In the genomic region with DNA sequence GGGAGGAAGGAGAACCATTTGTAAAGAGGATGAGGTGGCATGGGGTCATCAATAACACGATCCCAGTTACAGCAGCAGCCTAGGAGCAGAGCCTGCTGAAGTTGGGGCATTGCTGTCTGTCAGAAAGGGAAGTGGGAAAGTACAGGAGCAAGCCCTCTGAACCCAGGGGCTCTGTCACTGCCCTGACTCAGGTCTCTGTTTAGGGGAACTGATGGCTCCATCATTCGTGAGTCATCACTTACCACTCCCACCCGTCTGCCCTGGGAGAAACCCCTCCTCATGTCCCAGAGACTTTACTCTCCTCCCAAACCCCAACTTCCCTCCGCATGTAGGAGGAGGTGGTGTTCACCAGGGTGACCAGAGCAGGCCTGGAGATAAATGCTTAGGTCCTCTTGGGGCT, we compare ENCODE assay signal across 22 mouse cellular contexts. TPM values are rescaled to one million over a fixed set of nuclear protein-coding genes. Genes with fewer than 3 reads are reported as not detected.
DNase-seq lines count a peak whose midpoint lies in the region; ATAC-seq and TF ChIP-seq lines count a peak whose summit lies in the region.
"Had no signal": no experiment of that assay in that cellular context is flagged by ENCODE, and none has a peak within 500 bp of the region (broad histone marks: within the 10 kb centered on the region; RNA-seq: fewer than 3 reads in every experiment).

No protein-coding gene starts in this region.

- no peak overlapping the region for H3K27ac ChIP-seq in heart, embryonic 10.5 days
- no peak overlapping the region for H3K27ac ChIP-seq in heart, embryonic 11.5 days (ENCODE audit: low read depth, low read length)
- H3K27ac ChIP-seq: hindbrain, embryonic 13.5 days; intestine, embryonic 15.5 days had no signal

- 23% methylated on average over 4 of the region's 4 CpGs for WGBS in heart, embryonic 10.5 days
- 20% methylated on average over 4 of the region's 4 CpGs for WGBS in heart, embryonic 11.5 days (ENCODE audit: insufficient replicate concordance)

- no peak for ATAC-seq in heart, embryonic 11.5 days (replicated peaks; ENCODE audit: insufficient number of reproducible peaks, low FRiP score, low TSS enrichment)
- ATAC-seq in common myeloid progenitor, adult 5-6 weeks (replicated peaks; ENCODE audit: low read depth, poor library complexity, severe bottlenecking): peak; percentile 81
- ATAC-seq: intestine, embryonic 15.5 days had no signal

- H3K79me3 ChIP-seq in C2C12 (ENCODE audit: low read depth): peaks cover 9% of the 10 kb centered on the region

- peaks cover 51% of the 10 kb centered on the region for H3K4me1 ChIP-seq in heart, embryonic 10.5 days
- peaks cover 29% of the 10 kb centered on the region for H3K4me1 ChIP-seq in heart, embryonic 11.5 days (ENCODE audit: control insufficient read depth, insufficient read depth, low read length)

- no peak overlapping the region for H3K4me3 ChIP-seq in heart, embryonic 10.5 days
- no peak overlapping the region for H3K4me3 ChIP-seq in heart, embryonic 11.5 days (ENCODE audit: low read depth, low read length)
- H3K4me3 ChIP-seq in C2C12 (ENCODE audit: insufficient read depth, poor library complexity, severe bottlenecking): no peak overlapping the region
- H3K4me3 ChIP-seq: hindbrain, embryonic 13.5 days; intestine, embryonic 15.5 days had no signal

- no peaks in the 10 kb centered on the region for H3K36me3 ChIP-seq in heart, embryonic 10.5 days
- no peaks in the 10 kb centered on the region for H3K36me3 ChIP-seq in heart, embryonic 11.5 days (ENCODE audit: control insufficient read depth, insufficient read depth, low read length)
- H3K36me3 ChIP-seq in C2C12 (ENCODE audit: control insufficient read depth, insufficient read depth): no peaks in the 10 kb centered on the region
- H3K36me3 ChIP-seq: G1E; hindbrain, embryonic 13.5 days; intestine, embryonic 15.5 days had no signal

- no peak overlapping the region for H3ac ChIP-seq in C2C12 (ENCODE audit: control insufficient read depth, insufficient read length, low read depth)

- H3K4me2 ChIP-seq in heart, embryonic 11.5 days: no peak overlapping the region
- H3K4me2 ChIP-seq: hindbrain, embryonic 13.5 days; intestine, embryonic 15.5 days; liver, embryonic 11.5 days; midbrain, embryonic 11.5 days had no signal

- no peaks in the 10 kb centered on the region for H3K9me3 ChIP-seq in heart, embryonic 10.5 days
- no peaks in the 10 kb centered on the region for H3K9me3 ChIP-seq in heart, embryonic 11.5 days (replicated peaks; ENCODE audit: control insufficient read depth, low read length)
- H3K9me3 ChIP-seq: G1E; hindbrain, embryonic 13.5 days; intestine, embryonic 15.5 days had no signal

- H3K9ac ChIP-seq in heart, embryonic 11.5 days (ENCODE audit: low read depth, low read length): no peak overlapping the region
- H3K9ac ChIP-seq: hindbrain, embryonic 13.5 days; intestine, embryonic 15.5 days had no signal

- peak; percentile 46 for DNase-seq in heart, embryonic 10.5 days (ENCODE audit: low spot score)
- peak; percentile 67 to 80 for DNase-seq in monocyte, adult 2 months (ENCODE audit: low read depth in 1 of 2, low spot score in 2 of 2)
- DNase-seq in cerebellum, postnatal 4 days (ENCODE audit: low spot score in 2 of 2): no peak
- no peak for DNase-seq in MN1 (ENCODE audit: low spot score)
- DNase-seq: adrenal gland, adult 2 months; cerebellum, adult 11 months; cerebellum, postnatal 36 days; spleen, adult 18-20 months; thymus, adult 18-20 months had no signal

- TF ChIP-seq CTCF in C2C12 (IDR thresholded peaks at IDR 0.05; ENCODE audit: control insufficient read depth, insufficient read depth, insufficient read length): no peak

- H3K27me3 ChIP-seq in heart, embryonic 10.5 days (ENCODE audit: insufficient read depth, poor library complexity, severe bottlenecking): no peaks in the 10 kb centered on the region
- H3K27me3 ChIP-seq in heart, embryonic 11.5 days (ENCODE audit: control insufficient read depth, insufficient read depth, low read length): no peaks in the 10 kb centered on the region
- no peaks in the 10 kb centered on the region for H3K27me3 ChIP-seq in C2C12 (ENCODE audit: control insufficient read depth, insufficient read depth, insufficient read length)
- H3K27me3 ChIP-seq: intestine, embryonic 15.5 days had no signal

- peaks cover 17% of the 10 kb centered on the region for H3K79me2 ChIP-seq in C2C12 (ENCODE audit: control insufficient read depth, insufficient read depth)

TF ChIP-seq in C2C12, 6 proteins besides CTCF, POLR2A, EP300 and RAD21:
- TF ChIP-seq MYOG (IDR thresholded peaks at IDR 0.05; ENCODE audit: control insufficient read depth, extremely low read depth, insufficient read length) (no peak), MAX (IDR thresholded peaks at IDR 0.05) (peak; percentile 41), USF1 (IDR thresholded peaks at IDR 0.05; ENCODE audit: low read depth) (no peak), MYOD1 (IDR thresholded peaks at IDR 0.05; ENCODE audit: control insufficient read depth, insufficient read length, low read depth) (peak; percentile 6), CEBPB (IDR thresholded peaks at IDR 0.05; ENCODE audit: low read depth) (no peak), FOSL1 (IDR thresholded peaks at IDR 0.05; ENCODE audit: insufficient read depth, low read length, poor library complexity, severe bottlenecking) (peak; percentile 47)

RNA-seq across cellular contexts. Expression of gene Itga5, which starts 3.9 kb away (rescaled TPM):
- 60.6 and 98.7 TPM in 2 replicates for polyA plus RNA-seq in heart, embryonic 10.5 days (2016; fragmentation: Nextera tagmentation; extraction: Ambion mirVana)
- 66.4 and 82.7 TPM in 2 replicates for polyA plus RNA-seq in heart, embryonic 11.5 days (2014; fragmentation: Nextera tagmentation; extraction: Ambion mirVana)
- 104 TPM for polyA plus RNA-seq in C2C12 (2012; fragmentation: generic; extraction: Trizol)
- total RNA-seq in common myeloid progenitor, adult 5-6 weeks (2017): 13.4 and 17.7 TPM in 2 replicates

RNA-seq across cellular contexts. Expression of gene Zfp385a, which starts 30.6 kb away (rescaled TPM):
- polyA plus RNA-seq in heart, embryonic 10.5 days (2016; fragmentation: Nextera tagmentation; extraction: Ambion mirVana): 8.9 and 15.8 TPM in 2 replicates
- polyA plus RNA-seq in heart, embryonic 11.5 days (2014; fragmentation: Nextera tagmentation; extraction: Ambion mirVana): 10.2 and 11.6 TPM in 2 replicates
- 21.2 TPM for polyA plus RNA-seq in C2C12 (2012; fragmentation: generic; extraction: Trizol)
- 3.9 and 6.0 TPM in 2 replicates for total RNA-seq in common myeloid progenitor, adult 5-6 weeks (2017)

RNA-seq across cellular contexts. Expression of gene Gtsf1, which starts 59.8 kb away (rescaled TPM):
- 3.9 and 21.8 TPM in 2 replicates for polyA plus RNA-seq in heart, embryonic 10.5 days (2016; fragmentation: Nextera tagmentation; extraction: Ambion mirVana)
- 38.0 and 38.5 TPM in 2 replicates for polyA plus RNA-seq in heart, embryonic 11.5 days (2014; fragmentation: Nextera tagmentation; extraction: Ambion mirVana)
- polyA plus RNA-seq in C2C12 (2012; fragmentation: generic; extraction: Trizol): 0.33 TPM
- not detected in 2 replicates for total RNA-seq in common myeloid progenitor, adult 5-6 weeks (2017)
- total RNA-seq: adrenal gland, adult 2 months; G1E; gastrocnemius, postnatal 25 days; layer of hippocampus, postnatal 10 days had no signal
- polyA plus RNA-seq: adrenal gland, adult 2 months; G1E; hindbrain, embryonic 13.5 days; intestine, embryonic 15.5 days; kidney, embryonic 14.5 days; liver, embryonic 11.5 days; lung, embryonic 16.5 days; midbrain, embryonic 11.5 days; stomach, embryonic 14.5 days had no signal

Comparison
In these comparisons a context has a peak if more than half of its experiments do, and no peak if none do; other contexts are left out.
1. DNase-seq: peak in heart, embryonic 10.5 days (single experiment) and monocyte, adult 2 months (2 of 2); none in cerebellum, postnatal 4 days (0 of 2) and MN1 (single experiment).